Mouse (Mus musculus): ENCODE measurements at regions not wholly inside any gene's neighbourhood (a gene's known extent, or its start where the extent isn't known, plus 50 kb on each side); places are given as distances from the start of the nearest gene placed in this dataset.

DNA sequence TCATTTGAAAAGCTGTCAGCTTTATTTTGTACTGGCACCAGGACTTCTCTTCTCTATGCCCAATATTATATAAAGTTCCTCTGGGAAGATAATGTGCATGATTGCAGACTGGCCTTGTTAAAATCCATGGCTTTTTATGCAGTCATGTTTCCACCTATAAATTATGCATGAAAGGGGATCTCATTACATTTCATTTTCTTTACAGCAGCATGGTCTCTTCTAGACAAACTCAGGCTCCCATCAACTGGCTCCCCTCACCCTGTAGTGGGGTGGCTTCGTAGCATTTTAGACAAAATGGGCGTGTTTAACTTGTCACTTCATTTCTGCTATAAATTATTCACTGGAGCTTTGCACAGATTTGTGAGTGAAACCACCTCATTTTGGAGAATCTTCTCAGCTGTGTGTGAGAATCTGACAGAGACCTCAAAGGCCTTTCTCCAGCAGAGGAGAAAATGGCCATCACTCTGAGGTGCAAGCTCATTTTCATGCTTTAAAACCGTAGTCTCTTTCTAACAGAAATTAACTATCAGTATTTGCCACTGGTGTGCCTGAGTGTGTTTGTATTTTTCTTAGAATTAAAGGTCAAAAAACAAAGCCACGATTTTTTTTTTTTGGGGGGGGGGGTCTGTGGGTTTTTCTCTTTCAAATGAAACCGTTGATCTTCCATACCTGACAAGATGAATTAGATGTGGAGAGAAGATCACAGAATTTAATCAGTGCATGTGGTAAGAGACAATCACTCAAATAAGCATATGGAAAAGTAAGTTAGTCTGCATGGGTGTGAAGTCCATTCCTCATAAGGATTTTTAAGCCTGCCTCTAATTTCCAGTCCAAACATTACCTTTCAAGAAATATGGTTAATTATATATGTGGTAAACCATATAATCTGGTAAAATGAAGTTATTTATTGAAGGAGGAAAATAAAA lies 111.4 kb upstream of the 1700008P02Rik start:
- no peak for DNase-seq (ENCODE audit: low spot score in 2 of 2)
- intact Hi-C loops (cut with DNase I), result no loop called here

DNA sequence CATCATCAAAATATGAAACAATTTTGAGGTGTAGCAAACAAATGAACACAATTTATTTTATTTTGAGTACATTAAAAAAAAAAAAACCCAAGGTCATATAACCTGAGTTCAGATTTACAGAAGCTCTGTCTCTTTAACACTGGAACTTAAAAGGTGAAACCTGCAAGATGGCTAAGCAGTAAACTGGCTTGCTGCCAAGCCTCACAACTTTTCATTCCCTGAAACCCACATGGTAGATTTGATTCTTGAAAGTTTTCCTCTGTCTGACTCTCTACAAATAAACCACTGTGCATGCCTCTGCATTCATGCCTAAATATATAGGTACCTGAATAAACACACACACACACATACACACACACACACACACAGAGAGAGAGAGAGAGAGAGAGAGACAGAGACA lies 109.8 kb upstream of the 1700008P02Rik start:
- DNase-seq (ENCODE audit: low spot score in 2 of 2), result no peak
- intact Hi-C loops (cut with DNase I), result no loop called here

DNA sequence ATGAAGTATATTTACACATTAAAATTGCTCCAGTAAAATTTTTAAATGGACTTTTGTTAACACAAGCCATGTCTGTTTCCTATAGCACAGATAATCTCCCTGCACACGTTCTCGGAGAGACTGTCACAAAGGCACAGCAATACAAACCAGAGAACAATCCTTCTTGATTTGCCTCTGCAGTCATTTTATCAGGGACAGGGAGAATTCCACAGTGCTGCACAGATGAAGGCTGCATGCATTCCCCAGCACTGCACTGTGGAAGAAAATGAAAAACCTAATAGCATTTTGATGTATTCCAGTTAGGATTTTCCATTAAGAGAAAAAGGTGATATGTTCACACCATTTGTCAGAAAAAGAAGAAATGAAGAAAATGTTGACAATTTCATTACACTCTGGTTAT lies 63.4 kb upstream of the 1700008P02Rik start:
- no peak for DNase-seq (ENCODE audit: low spot score in 2 of 2)
- intact Hi-C loops (cut with DNase I), result no loop called here

DNA sequence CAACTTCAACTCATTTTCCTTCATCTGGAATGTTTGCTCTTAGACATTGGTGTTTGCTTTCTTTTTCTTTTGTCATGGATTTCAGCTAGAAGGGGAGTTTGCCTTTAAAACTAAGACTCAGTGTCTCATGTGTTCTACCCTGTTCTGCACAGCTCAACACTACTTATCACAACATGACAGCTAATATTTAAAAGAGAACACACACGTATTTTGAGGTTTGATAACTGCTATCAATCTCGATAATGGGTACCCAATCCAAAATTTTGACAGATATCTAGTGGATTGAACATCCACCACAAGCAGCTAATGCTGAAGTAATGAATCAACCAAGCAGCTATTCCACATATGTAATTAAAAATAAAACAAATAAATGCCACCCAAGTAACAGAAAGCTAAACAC lies 61.2 kb upstream of the 1700008P02Rik start:
- DNase-seq (ENCODE audit: low spot score in 2 of 2), result no peak
- intact Hi-C loops (cut with DNase I), result no loop called here

DNA sequence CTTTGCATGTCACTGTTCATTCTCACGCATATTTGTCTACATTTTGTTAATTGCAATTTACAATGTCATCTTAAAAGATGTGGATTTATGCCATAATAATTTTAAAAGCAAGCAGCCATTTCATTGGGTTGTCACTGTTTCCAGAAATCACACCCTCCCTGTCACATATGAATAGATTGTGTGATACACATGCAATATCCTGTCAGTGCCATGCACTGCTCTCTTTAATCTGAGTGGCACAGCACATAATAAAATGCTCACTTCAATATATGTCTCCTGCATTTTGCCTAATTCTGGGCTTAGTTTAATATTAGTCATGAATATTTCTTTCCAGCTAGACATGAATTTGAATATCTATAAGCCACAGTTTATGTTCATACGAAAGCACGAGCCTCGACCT lies 56.1 kb upstream of the 1700008P02Rik start:
- DNase-seq (ENCODE audit: low spot score in 2 of 2), result no peak

DNA sequence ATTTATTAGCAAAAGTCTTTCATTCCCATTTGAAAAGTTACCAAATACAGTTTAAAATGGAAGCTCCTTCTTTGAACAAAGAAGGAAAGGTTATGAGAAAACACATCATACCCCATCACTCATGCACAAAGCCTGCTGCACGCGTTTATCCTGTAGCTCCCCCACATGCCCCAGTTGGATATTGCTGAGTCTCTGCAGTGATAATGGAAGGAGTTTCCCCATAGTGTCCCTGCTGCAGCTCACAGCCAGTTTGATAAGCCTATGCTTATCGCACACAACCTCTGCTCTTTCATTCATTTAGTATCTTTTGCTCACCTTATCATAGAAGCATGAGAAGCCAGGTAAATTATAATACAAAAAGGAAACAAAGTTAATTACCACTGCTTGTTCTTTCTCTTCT lies 55.1 kb upstream of the 1700008P02Rik start:
- intact Hi-C loops (cut with DNase I), result no loop called here
- no peak for DNase-seq (ENCODE audit: low spot score in 2 of 2)

More for the DNA sequence above, 56.1 kb upstream of the 1700008P02Rik start:
- intact Hi-C loops (cut with DNase I), result no loop called here

Measured in left cerebral cortex, postnatal 36 days (tissue).